Mouse (Mus musculus) forebrain, embryonic 10.5 days (tissue): ENCODE results near the gene Cps1. TPM values are rescaled to one million over a fixed set of nuclear protein-coding genes. Genes with fewer than 3 reads are reported as not detected.

Experiments
- DNase-seq: peaks from one replicate; pipeline ENCODE4 v3.0.0-alpha.2; 2017; ENCODE audit warnings: low spot score; ENCODE audit errors: extremely low spot score
- H3K27ac ChIP-seq: fragments of 300-500 bp; sonication (generic); 2 replicates; pipeline ENCODE4 v1.5.1; 2016; ENCODE audit warnings: mild to moderate bottlenecking
- H3K27me3 ChIP-seq: fragments of 300-500 bp; sonication (generic); 2 replicates; pipeline ENCODE4 v1.6.1; 2016; ENCODE audit warnings: mild to moderate bottlenecking; ENCODE audit not compliant: poor library complexity, severe bottlenecking
- H3K36me3 ChIP-seq: fragments of 300-500 bp; sonication (generic); replicated peaks from 2 replicates; pipeline ENCODE4 v1.6.1; 2016; ENCODE audit warnings: mild to moderate bottlenecking, moderate library complexity
- H3K4me1 ChIP-seq: fragments of 300-500 bp; sonication (generic); 2 replicates; pipeline ENCODE4 v1.6.1; 2016
- H3K4me3 ChIP-seq: fragments of 300-500 bp; sonication (generic); 2 replicates; pipeline ENCODE4 v1.5.1; 2016; ENCODE audit warnings: mild to moderate bottlenecking, moderate library complexity
- H3K9me3 ChIP-seq: fragments of 300-500 bp; sonication (generic); 2 replicates; pipeline ENCODE4 v1.6.1; 2016; ENCODE audit warnings: mild to moderate bottlenecking, moderate library complexity
- WGBS: fragments of 180-500 bp; shearing (Covaris S2); methylation state at CpG from one replicate; pipeline ENCODE4 v1.1.7; 2016; 5-methylcytosine and 5-hydroxymethylcytosine counted together
- polyA plus RNA-seq: library from polyadenylated mRNA; unstranded; fragments of >200 nt; fragmentation: Nextera tagmentation; extraction: Ambion mirVana; gene quantifications from 2 replicates; pipeline ENCODE4 v1.2.1, GENCODE M21; 2016

The Cps1 gene
- polyA plus RNA-seq, 1 experiment from 2014 or later: 0.05 TPM

- 81% methylated on average over 1 of the region's 1 CpGs for WGBS
- Histone ChIP-seq H3K4me1 (no peaks in the 10 kb centered on the region), H3K4me3 (no peak overlapping the region), H3K36me3 (no peaks in the 10 kb centered on the region), H3K27ac (no peak overlapping the region), H3K9me3 (no peaks in the 10 kb centered on the region), H3K27me3 (no peaks in the 10 kb centered on the region)
- no peak for DNase-seq
Measured at GRCm38 (mm10) chr1:67265222-67265621, 142.4 kb downstream of the Cps1 start.

GRCm38 (mm10) chr1:67267972-67268371 is 145.1 kb downstream of the Cps1 start:
- Histone ChIP-seq H3K9me3 (no peaks in the 10 kb centered on the region), H3K27me3 (no peaks in the 10 kb centered on the region)

DNA sequence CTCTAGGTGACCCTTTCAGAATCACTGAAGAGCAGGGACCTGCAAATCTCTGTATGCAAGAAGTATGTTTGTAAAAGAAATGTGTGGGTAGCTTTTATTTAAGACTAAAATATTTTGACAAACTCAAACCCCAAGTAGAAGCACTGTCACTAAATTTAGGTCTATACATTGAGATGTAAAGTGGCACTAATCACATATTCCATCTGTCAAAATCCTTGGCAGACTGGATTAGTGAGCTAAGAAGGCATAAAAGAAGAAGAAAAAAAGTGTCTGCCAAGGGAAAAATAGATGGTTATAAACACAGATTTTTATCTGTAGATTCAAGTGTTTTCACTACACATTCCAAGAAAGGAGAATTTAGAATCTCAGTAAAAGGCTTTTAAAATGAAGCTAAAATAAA is 145.6 kb downstream of the Cps1 start:
- H3K9me3 ChIP-seq: no peaks in the 10 kb centered on the region
- DNase-seq: no peak
- no peaks in the 10 kb centered on the region for H3K4me1 ChIP-seq
- H3K27ac ChIP-seq: no peak overlapping the region
- H3K4me3 ChIP-seq: no peak overlapping the region
- no peaks in the 10 kb centered on the region for H3K27me3 ChIP-seq
- H3K36me3 ChIP-seq: no peaks in the 10 kb centered on the region

More at GRCm38 (mm10) chr1:67267972-67268371, 145.1 kb downstream of the Cps1 start:
- Histone ChIP-seq H3K4me3 (no peak overlapping the region), H3K27ac (no peak overlapping the region), H3K4me1 (no peaks in the 10 kb centered on the region), H3K36me3 (no peaks in the 10 kb centered on the region)
- no peak for DNase-seq

DNA sequence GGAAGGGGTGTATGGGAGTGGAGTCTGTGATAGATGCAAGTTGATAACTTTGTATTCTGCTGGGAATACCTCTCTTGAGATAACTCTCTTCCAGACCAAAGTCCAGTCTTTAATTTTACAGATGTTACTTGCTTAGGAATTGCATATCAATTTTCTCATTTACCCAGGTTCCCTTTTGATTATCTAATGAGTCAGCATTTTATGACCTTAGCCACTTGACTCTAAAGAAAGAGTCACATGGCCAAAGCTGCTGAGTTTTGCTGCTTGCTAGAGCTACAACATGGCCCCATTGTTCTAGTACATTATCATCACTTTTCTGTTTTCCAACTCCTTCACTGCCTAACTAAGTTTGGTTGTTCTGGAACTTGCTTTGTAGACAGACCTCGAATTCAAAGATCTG is 153.4 kb downstream of the Cps1 start:
- H3K4me1 ChIP-seq: no peaks in the 10 kb centered on the region
- no peak for DNase-seq
- no peaks in the 10 kb centered on the region for H3K9me3 ChIP-seq
- H3K36me3 ChIP-seq: no peaks in the 10 kb centered on the region
- no peak overlapping the region for H3K4me3 ChIP-seq
- H3K27me3 ChIP-seq: no peaks in the 10 kb centered on the region
- no peak overlapping the region for H3K27ac ChIP-seq
- WGBS: 91% methylated on average over 1 of the region's 1 CpGs

Other genes starting within 250 kb of the Cps1 start
- 0.14 and 0.43 TPM in 2 replicates for gene Myl1, start 177.6 kb upstream of the Cps1 start, polyA plus RNA-seq
- gene Lancl1, start 84.2 kb upstream of the Cps1 start, polyA plus RNA-seq: 66.0 and 67.0 TPM in 2 replicates